Comparison of ENCODE assay signal across 29 mouse cellular contexts in genomic region chr8:78838656-78839413, GRCm38 (mm10). TPM values are rescaled to one million over a fixed set of nuclear protein-coding genes. Genes with fewer than 3 reads are reported as not detected.
A peak's percentile ranks its signal among the peaks of the same experiment; 100 is the strongest.
DNase-seq lines count a peak whose midpoint lies in the region; ATAC-seq and TF ChIP-seq lines count a peak whose summit lies in the region.
"Had no signal": no experiment of that assay in that cellular context is flagged by ENCODE, and none has a peak within 500 bp of the region (broad histone marks: within the 10 kb centered on the region; RNA-seq: fewer than 3 reads in every experiment).

No protein-coding gene starts in this region.

- no peak overlapping the region for H3K27ac ChIP-seq in forebrain, postnatal 0 days (ENCODE audit: low read depth, low read length)
- no peak overlapping the region for H3K27ac ChIP-seq in forebrain, embryonic 12.5 days
- no peak overlapping the region for H3K27ac ChIP-seq in midbrain, embryonic 10.5 days (replicated peaks)
- H3K27ac ChIP-seq: forebrain, embryonic 15.5 days; hindbrain, embryonic 12.5 days; hindbrain, postnatal 0 days; intestine, embryonic 15.5 days; kidney, postnatal 0 days; limb, embryonic 10.5 days; limb, embryonic 15.5 days; liver, embryonic 13.5 days; midbrain, embryonic 12.5 days had no signal

- DNase-seq in forebrain, postnatal 0 days, result peak; percentile 63
- DNase-seq in NIH3T3 (ENCODE audit: low read depth), result peak; percentile 77
- no peak for DNase-seq in midbrain, embryonic 10.5 days (ENCODE audit: low spot score)
- no peak for DNase-seq in urinary bladder, postnatal 4 days (ENCODE audit: low spot score in 2 of 2)
- DNase-seq in gastrocnemius, postnatal 4 days (ENCODE audit: low spot score in 2 of 2), result no peak
- DNase-seq: adrenal gland, postnatal 36 days; cerebellum, adult 11-12 months; cerebellum, adult 9-11 months; heart, postnatal 14 days; kidney, adult 2 months; kidney, postnatal 4 days; layer of hippocampus, postnatal 36 days; liver, embryonic 13.5 days; lung, adult 18-20 months; lung, postnatal 10 days; thymus, adult 2 months; thymus, postnatal 36 days had no signal

- H3K9me3 ChIP-seq in forebrain, postnatal 0 days (ENCODE audit: low read length), result no peaks in the 10 kb centered on the region
- H3K9me3 ChIP-seq in forebrain, embryonic 12.5 days, result no peaks in the 10 kb centered on the region
- H3K9me3 ChIP-seq in midbrain, embryonic 10.5 days (replicated peaks), result no peaks in the 10 kb centered on the region
- H3K9me3 ChIP-seq: forebrain, embryonic 15.5 days; G1E; hindbrain, embryonic 12.5 days; intestine, embryonic 15.5 days; limb, embryonic 10.5 days; limb, embryonic 15.5 days; liver, embryonic 13.5 days; midbrain, embryonic 12.5 days had no signal

- no peak overlapping the region for H3K4me2 ChIP-seq in forebrain, postnatal 0 days (ENCODE audit: low read depth)
- H3K4me2 ChIP-seq in forebrain, embryonic 12.5 days, result no peak overlapping the region
- H3K4me2 ChIP-seq: forebrain, embryonic 15.5 days; hindbrain, embryonic 12.5 days; intestine, embryonic 15.5 days; limb, embryonic 15.5 days; liver, embryonic 13.5 days; midbrain, embryonic 12.5 days had no signal

- no peaks in the 10 kb centered on the region for H3K4me1 ChIP-seq in forebrain, postnatal 0 days (ENCODE audit: insufficient read depth)
- no peaks in the 10 kb centered on the region for H3K4me1 ChIP-seq in forebrain, embryonic 12.5 days
- no peaks in the 10 kb centered on the region for H3K4me1 ChIP-seq in midbrain, embryonic 10.5 days
- H3K4me1 ChIP-seq: forebrain, embryonic 15.5 days; hindbrain, embryonic 12.5 days; intestine, embryonic 15.5 days; liver, embryonic 13.5 days; midbrain, embryonic 12.5 days had no signal

- no peak overlapping the region for H3K9ac ChIP-seq in forebrain, postnatal 0 days
- no peak overlapping the region for H3K9ac ChIP-seq in forebrain, embryonic 12.5 days
- H3K9ac ChIP-seq: forebrain, embryonic 15.5 days; hindbrain, embryonic 12.5 days; intestine, embryonic 15.5 days; limb, embryonic 15.5 days; liver, embryonic 13.5 days; midbrain, embryonic 12.5 days had no signal

- no peaks in the 10 kb centered on the region for H3K36me3 ChIP-seq in forebrain, postnatal 0 days (ENCODE audit: insufficient read depth)
- no peaks in the 10 kb centered on the region for H3K36me3 ChIP-seq in forebrain, embryonic 12.5 days (replicated peaks)
- no peaks in the 10 kb centered on the region for H3K36me3 ChIP-seq in midbrain, embryonic 10.5 days
- H3K36me3 ChIP-seq: forebrain, embryonic 15.5 days; G1E; hindbrain, embryonic 12.5 days; intestine, embryonic 15.5 days; limb, embryonic 10.5 days; limb, embryonic 15.5 days; liver, embryonic 13.5 days; midbrain, embryonic 12.5 days had no signal

- ATAC-seq in forebrain, postnatal 0 days, result peak; percentile 92
- ATAC-seq in forebrain, embryonic 12.5 days (ENCODE audit: low FRiP score), result no peak
- ATAC-seq in hematopoietic stem cell, adult 5-6 weeks (replicated peaks in 1 of 2; ENCODE audit: insufficient read depth in 1 of 2, low FRiP score in 2 of 2, low TSS enrichment in 1 of 2, low read depth in 1 of 2, poor library complexity in 2 of 2, severe bottlenecking in 2 of 2), result peak; percentile 52 to 62
- ATAC-seq: forebrain, embryonic 15.5 days; hindbrain, postnatal 0 days; intestine, embryonic 15.5 days had no signal

- no peaks in the 10 kb centered on the region for H3K27me3 ChIP-seq in forebrain, postnatal 0 days (ENCODE audit: insufficient read depth, low read length)
- H3K27me3 ChIP-seq in forebrain, embryonic 12.5 days, result no peaks in the 10 kb centered on the region
- H3K27me3 ChIP-seq in midbrain, embryonic 10.5 days (ENCODE audit: low read depth, poor library complexity, severe bottlenecking), result no peaks in the 10 kb centered on the region
- H3K27me3 ChIP-seq: forebrain, embryonic 15.5 days; hindbrain, embryonic 12.5 days; intestine, embryonic 15.5 days; limb, embryonic 15.5 days; liver, embryonic 13.5 days; midbrain, embryonic 12.5 days had no signal

- no peak overlapping the region for H3K4me3 ChIP-seq in forebrain, postnatal 0 days (ENCODE audit: low read depth, low read length)
- H3K4me3 ChIP-seq in forebrain, embryonic 12.5 days (replicated peaks), result no peak overlapping the region
- no peak overlapping the region for H3K4me3 ChIP-seq in midbrain, embryonic 10.5 days
- H3K4me3 ChIP-seq: erythroblast, embryonic 14.5 days; forebrain, embryonic 15.5 days; hindbrain, embryonic 12.5 days; intestine, embryonic 15.5 days; limb, embryonic 10.5 days; limb, embryonic 15.5 days; liver, embryonic 13.5 days; midbrain, embryonic 12.5 days had no signal

- 69% methylated on average over 7 of the region's 7 CpGs for WGBS in forebrain, postnatal 0 days
- 85% methylated on average over 7 of the region's 7 CpGs for WGBS in forebrain, embryonic 12.5 days
- 89% methylated on average over 7 of the region's 7 CpGs for WGBS in midbrain, embryonic 10.5 days

- no peak for TF ChIP-seq CTCF in forebrain, postnatal 0 days (IDR thresholded peaks at IDR 0.05; ENCODE audit: low read depth)

RNA-seq across cellular contexts. Expression of gene Lsm6, which starts 17.9 kb away (rescaled TPM):
- 26.4 and 27.6 TPM in 2 replicates for total RNA-seq in forebrain, postnatal 0 days (2014; rRNA removed)
- polyA plus RNA-seq in forebrain, postnatal 0 days (2015; fragmentation: Nextera tagmentation; extraction: Ambion mirVana), result 134 and 155 TPM in 2 replicates
- polyA plus RNA-seq in forebrain, embryonic 12.5 days (2016; fragmentation: Nextera tagmentation; extraction: Ambion mirVana), result 220 and 230 TPM in 2 replicates
- 52.2 and 132 TPM in 2 replicates for total RNA-seq in hematopoietic stem cell, adult 5-6 weeks (2017)
- polyA plus RNA-seq in midbrain, embryonic 10.5 days (2016; fragmentation: Nextera tagmentation; extraction: Ambion mirVana), result 277 and 292 TPM in 2 replicates
- total RNA-seq in gastrocnemius, postnatal 4 days (2021), result 100 to 1,000 TPM; 159 to 179 TPM

Comparison
In these comparisons a context has a peak if more than half of its experiments do, and no peak if none do; other contexts are left out.
1. DNase-seq: peak in forebrain, postnatal 0 days (single experiment) and NIH3T3 (single experiment); none in midbrain, embryonic 10.5 days (single experiment), urinary bladder, postnatal 4 days (0 of 2) and gastrocnemius, postnatal 4 days (0 of 2).